Mouse (Mus musculus): ENCODE results near the gene Wasf3. TPM values are rescaled to one million over a fixed set of nuclear protein-coding genes. Genes with fewer than 3 reads are reported as not detected.
"Not testable (repeated sequence)": the region's sequence is repeated elsewhere in the genome, so short reads cannot be mapped to it uniquely, and the experiment has no call there.

Gene Wasf3
- total RNA-seq, 4 experiments from 2014 or later = 92.2 to 101 (median 96.8) TPM

DNA sequence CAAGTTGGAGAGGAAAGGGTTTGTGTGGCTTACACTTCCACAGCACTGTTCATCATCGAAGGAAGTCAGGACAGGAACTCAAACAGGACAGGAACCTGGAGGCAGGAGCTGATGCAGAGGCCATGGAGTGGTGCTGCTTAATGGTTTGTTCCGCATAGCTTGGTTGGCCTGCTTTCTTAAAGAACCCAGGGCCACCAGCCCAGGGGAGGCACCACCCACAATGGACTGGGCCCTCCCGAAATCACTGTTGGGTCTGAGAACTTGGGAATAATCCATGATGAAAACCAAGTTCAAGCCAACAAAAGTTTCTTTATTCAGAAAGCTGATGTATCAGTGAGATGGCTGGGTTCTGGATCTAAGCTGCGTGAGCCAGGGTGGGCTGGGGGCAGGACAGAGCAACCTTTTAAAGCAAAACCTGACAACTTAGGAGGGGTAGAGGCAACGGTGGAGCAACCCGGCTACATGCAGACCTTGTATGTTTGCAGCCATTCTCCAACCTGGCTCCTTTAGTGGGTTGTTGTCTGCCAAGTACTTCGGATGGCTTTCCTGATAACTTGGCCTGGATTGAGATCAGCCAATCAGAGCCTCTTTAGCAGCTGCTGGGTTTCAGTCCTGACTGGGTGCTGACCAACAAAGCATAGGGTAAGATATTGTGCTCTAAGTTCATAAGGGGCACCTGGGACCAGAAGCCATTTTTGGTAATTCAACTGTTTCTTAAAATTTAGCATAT lies 13.8 kb downstream of the Wasf3 start:
- DNase-seq (ENCODE audit: low spot score in 2 of 2) = no peak

DNA sequence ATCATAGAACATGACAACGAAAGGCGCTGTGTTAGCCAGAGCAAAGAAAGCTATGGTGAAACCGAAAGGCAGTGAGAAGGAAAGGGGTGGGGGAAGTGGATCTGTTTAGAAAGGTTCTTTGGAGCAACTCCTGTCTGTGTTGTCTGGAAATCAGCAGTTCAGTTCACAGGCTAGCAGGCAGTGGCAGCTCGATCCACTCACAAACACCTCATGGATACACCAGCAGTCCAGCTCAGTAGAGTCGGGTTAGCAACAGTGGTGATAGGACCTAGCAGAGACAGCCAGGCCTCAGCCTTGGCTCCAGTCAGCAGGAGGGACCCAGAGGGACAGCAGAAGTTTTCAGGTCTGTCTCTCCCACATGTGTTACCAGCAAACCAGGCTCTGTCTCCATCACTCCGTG lies 16.2 kb downstream of the Wasf3 start:
- DNase-seq (ENCODE audit: low spot score in 2 of 2) = not testable (repeated sequence)

DNA sequence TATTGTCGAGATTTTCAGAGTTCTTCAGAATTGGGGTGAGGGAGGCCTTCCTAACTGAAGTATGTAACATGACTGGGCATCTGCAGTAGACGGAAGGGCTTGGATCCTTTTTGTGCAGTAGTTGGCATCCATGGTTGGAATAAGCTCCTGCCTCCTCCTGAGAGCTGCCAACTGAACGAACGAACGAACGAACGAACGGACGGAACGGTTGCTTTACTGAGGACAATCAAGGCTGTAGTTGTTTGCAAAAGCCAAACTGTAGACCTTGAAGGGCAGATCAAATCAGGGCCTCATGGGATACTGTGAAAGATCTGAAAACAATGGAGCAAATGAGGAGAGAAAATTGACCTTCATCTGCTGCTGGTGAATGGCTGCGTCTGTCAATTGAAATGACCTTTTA lies 17.5 kb downstream of the Wasf3 start:
- no peak for DNase-seq (ENCODE audit: low spot score in 2 of 2)

DNA sequence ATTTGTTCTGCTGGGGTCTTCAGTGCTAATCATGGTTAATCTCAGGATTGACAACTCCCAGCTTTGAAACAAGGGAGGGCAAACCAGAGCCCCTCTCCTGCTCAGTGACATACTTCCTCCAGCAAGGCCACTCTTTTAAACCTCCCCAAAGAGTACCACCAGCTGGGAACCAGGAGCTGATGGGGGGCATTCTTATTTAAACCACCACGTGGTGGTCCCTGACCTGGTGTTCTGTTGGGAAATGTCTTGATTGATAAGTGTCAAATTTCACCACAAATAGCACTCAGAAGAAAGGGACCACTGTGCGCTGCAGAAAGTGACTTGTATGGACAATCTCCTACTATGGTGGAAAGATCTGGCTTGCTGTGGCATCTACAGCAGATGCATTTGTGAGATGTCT lies 19.1 kb downstream of the Wasf3 start:
- DNase-seq (ENCODE audit: low spot score in 2 of 2) = no peak

DNA sequence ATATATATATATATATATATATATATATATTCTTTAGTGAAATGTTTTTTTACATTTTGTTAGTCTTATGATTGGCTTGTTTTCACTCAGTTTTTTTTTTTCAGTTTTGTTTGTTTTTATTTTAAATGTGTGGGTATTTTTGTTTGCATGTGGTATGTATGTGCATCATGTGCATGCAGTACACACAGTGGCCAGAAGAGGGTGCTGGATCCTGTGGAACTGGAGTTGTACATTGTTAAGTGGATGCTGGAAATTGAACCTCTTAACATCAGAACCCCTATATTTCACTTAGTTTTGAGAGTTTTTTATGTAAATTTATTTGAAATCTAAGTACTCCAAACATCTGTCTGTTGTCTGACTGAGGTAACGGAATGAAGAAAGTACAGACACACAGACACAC lies 21.3 kb downstream of the Wasf3 start:
- no peak for DNase-seq (ENCODE audit: low spot score in 2 of 2)

DNA sequence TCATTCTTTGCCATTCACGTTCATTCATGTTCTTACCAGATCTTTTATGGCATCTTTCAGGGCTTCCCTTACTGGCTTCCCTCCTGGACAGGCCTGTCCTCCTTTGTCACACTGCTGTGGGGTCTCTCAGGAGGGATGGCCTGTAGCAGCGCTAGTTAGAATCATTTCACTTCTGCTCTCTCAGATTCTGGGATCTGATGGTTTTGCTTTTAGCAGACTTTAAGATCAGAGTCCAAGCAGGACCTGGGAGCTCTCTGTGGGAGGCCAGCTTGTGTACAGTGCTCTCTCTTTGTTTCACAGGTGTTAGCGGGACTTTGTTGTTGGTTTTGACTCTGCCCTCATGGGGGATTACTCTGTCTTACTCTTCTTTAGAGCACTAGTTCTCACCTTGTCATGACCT lies 23.0 kb downstream of the Wasf3 start:
- DNase-seq (ENCODE audit: low spot score in 2 of 2) = no peak

DNA sequence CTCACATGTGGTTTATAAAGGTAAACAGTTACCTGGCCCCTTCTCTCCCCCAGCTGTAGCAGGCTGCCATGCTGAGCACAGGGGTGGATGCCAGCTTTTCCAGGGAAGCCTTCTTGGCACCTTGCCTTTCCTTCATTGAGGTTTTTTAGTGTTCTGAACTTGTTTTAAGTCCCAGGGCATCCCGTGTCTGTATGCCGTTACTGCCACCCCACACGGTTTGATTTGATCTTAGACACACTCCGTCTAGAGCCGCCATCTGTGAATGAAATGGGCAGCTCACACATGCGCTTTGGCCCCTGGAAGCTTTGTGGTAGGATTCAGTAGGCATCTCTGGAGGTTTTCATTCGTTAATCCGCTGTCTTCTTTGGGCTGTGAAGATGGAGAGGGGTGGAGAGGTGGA lies 23.8 kb downstream of the Wasf3 start:
- DNase-seq (ENCODE audit: low spot score in 2 of 2) = no peak

DNA sequence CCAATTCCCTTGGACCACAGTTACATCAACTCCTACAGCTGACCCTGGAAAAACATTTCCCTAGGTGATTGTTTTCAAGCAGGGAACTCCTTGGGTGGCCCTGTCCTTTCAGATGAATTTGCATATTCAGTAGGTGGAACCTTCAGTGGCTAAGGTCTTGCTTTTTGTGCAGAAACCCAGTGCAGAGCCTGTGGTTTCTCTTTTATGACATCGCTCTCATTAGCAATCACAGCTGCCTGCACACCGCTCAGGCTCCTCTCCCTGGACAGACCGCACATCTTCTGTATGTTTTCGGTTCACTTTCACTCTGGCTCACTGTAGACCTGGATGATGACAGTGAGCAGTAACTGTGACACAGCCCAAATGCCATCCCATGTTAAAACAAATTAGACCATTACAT lies 26.0 kb downstream of the Wasf3 start:
- no peak for DNase-seq (ENCODE audit: low spot score in 2 of 2)

DNA sequence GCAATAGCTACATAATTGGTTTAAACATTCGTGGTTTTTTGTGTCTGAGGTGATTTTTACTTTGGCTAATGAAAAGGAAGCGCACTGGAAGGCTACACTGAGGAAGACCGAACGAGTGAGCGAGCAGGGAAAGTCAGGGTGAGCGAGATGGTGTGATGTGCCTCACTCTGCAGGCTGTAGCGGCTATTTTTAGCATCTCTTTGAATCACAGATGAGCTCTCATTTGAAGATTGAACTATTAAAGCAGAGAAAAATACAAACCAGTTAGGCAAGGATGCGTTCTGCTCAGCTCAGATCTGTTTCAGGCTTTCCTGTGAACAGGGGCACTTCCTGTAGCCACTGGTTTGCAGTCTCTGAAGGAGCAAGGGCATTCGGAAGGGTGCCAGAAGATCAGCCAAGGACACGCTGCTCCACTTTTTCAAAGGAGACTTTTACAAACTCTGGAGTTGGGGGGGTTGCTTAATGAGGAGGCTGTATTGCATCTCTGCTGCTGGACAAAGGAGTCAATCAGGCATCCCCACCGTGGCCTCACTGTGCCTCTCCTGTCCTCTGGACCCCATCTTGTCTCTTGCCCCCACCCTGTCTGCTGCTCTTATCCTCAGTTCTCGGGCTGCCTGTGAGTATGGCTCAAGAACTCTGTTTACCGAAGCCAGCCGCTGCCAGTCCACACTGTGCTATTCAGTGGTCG lies 28.1 kb downstream of the Wasf3 start:
- DNase-seq (ENCODE audit: low spot score in 2 of 2) = peak; percentile 70 to 79

DNA sequence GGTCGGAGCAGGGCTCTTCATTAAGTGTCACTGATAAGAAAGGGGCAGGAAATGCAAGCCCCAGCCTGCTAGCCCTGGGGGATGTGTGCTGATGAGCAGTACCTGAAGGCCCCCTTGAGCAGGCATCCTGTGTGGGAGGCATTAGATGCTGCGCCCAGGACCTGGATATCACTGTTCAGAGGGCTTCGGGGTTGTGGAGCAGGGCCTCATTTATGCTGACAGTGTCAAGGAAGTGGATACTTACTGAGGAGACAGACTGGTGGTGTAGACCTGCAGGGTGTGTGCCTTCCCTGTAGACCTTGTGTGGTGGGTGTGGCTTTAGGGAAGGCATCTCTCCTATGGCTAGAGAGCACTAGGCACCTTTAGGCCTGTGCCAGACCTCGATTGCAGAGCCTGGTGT lies 29.8 kb downstream of the Wasf3 start:
- no peak for DNase-seq (ENCODE audit: low spot score in 2 of 2)

DNA sequence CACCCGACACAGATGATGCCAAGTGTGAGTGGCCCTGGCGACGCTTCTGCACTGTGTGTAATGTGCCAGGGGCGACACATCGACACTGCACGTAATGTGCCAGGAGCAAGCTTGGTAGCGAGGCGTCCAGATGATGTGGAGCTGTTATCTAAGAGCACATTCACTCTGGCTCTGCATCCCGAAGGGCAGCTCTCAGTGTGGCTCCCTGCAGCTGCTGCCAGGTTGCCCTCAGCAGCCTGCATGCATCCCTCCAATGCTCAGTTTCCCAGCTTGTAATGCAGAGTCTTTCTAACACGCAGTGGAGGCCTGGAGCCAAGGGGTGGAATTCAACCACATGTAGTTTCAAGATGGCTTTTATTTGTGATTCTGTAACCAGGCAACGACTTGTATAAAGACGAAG lies 30.4 kb downstream of the Wasf3 start:
- peak; percentile 58 to 66 for DNase-seq (ENCODE audit: low spot score in 2 of 2)

DNA sequence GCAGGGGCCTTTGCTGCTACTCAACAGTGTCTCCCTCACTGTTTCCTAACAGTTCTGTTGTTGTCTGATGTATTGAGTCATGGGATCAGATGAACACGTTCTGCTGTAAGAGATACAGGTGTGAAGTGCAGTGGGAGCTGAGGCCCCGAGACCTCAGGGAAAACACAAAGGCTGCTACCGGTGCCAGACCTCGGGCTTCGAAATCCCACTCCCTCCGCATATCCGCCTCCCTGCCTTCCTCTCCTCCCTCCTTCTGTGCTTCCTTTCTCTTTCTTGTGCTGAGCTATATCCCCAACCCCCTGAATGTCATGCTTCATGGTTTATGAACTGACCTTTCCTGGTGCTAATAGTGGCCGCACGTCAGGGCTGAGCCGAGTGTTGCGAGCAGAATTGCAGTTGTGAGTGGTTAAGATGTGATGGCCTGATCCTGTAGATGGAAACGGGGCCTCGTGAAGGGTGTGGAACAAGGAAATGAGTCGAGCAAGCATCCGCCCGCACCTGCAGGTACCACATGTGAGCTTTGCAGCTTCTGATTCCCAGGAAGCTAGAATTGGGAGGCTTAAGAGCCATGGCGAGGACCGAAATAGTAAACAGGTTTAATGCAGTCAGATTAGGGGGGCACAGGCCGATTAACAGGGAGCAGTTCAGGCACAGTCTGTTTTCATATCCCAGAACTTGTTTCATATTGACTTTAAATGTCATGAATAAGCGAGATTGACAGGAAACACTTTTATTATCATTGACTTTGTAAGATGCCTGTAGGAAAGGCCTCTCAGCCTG lies 31.7 kb downstream of the Wasf3 start:
- DNase-seq (ENCODE audit: low spot score in 2 of 2) = no peak

DNA sequence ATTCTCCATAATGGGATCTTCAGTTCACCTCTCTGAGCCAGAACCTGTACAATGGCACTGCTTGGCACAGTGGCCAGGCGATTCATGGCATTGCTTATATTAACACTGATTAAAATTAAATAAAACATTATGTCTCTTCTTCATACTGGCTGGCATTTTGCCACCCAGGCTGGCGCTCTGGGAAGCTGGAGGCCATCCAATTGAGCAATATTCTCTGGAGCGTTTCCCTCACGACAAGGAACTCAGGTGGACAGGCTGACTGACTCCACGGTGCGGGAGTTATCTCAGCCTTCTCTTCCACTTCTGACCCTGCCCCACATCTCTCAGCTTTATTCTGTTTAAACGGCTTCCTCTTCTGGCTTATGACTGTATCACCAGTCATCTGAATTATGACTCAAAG lies 33.3 kb downstream of the Wasf3 start:
- DNase-seq (ENCODE audit: low spot score in 2 of 2) = no peak

DNA sequence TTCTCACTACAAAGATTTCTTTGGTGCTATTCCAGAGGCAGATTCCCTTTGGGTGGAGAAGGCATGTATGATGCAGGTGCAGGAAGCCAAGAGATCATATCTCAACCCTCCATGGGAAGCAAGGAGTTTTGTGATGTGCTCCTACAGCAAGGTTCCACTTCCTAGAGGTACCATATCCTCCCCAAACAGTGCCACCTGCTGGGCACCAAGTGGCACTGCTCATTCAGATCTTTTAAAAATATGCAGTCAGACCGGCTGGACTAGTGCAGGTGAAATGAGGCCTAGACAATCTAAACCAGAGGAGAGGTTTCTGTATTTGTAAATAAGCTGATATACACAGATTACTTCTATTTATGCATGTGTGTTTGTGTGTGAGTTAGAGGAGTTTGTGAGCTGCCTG lies 35.3 kb downstream of the Wasf3 start:
- no peak for DNase-seq (ENCODE audit: low spot score in 2 of 2)

DNA sequence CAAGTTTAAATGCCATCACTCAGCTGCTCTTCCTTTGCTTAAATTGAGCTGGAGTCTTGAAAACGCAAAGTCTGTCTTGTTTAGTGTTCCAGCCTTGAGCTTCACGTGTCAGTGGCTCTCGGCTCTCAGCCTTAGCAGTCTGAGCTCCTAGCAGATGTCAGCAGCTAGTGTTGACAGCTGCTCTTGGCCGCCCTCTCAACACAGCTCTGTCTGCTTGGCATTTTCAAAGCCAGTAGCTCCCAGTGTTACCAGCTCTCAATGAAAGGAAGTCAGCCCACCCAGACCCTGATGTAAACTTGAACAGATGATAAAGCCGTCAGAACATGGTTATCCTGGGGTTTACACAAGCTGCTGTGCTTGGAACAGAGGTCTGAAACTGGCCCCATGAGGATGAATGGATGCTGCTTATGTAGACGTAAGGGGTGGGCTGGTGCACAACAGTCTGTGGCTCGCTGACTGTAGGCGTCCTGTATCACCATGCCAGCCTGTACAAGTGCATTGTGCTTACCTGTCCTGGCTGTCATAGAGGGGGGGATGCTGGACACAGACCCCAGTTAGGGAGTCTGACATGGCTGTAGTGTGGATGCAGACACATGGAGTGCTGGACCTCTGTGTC lies 40.0 kb downstream of the Wasf3 start:
- peak; percentile 77 to 79 for DNase-seq (ENCODE audit: low spot score in 2 of 2)

DNA sequence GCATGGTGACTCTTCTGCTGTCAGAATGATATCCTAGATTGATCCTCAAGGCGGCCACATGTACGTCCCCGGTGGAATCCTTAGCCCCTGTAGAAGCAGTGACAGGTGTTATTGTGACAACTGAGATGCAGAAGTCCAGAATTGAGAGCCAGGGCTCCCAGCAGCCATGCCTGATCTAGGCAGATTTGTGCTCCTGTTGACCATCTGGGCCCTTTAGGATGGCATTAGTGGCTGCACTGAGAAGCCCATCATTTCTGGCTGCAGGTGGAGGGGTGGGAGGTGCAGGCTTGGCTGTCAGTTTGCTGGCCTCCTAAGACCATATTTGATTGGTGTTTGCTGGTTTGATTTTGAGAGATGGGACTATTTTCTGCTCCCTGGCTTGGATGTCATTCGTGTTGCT lies 40.9 kb downstream of the Wasf3 start:
- no peak for DNase-seq (ENCODE audit: low spot score in 2 of 2)

DNA sequence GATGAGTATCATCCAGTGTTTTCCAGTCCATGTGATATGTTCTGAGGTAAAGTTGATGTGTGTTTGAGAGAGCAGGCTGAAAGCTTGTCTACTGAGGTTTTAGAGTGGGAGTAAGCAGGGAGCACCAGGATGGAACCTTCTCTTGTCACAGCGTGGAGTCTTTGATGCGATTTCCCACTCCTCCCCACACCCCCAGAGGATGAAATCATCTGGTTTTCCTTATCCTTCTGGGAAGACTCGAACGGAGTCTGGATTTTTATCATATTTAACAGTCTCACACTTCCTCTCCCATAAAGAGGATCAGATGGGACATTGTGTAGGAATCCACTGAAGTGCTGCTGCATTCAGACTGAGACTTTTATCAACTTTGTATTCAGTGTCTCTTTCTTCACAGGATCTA lies 43.3 kb downstream of the Wasf3 start:
- no peak for DNase-seq (ENCODE audit: low spot score in 2 of 2)

DNA sequence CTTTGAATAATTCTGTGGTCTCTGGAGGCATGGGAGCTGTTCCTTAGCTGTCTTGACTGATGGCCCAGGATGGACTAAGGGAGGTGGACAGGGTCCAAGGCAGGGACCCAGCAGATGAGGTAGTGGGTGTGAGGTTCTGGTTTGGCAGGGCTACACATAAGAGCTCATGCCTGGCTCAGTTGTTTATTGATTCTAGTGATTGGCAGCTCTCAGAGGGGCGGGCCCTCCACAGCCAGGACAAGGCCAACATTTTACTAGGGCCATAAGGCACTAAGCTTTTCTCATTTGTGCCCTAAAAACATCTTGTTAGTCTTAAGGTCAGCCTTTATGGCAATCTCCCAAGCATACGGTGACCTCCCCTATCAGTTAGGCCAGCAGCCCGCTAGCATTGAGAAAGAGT lies 47.0 kb downstream of the Wasf3 start:
- no peak for DNase-seq (ENCODE audit: low spot score in 2 of 2)

DNA sequence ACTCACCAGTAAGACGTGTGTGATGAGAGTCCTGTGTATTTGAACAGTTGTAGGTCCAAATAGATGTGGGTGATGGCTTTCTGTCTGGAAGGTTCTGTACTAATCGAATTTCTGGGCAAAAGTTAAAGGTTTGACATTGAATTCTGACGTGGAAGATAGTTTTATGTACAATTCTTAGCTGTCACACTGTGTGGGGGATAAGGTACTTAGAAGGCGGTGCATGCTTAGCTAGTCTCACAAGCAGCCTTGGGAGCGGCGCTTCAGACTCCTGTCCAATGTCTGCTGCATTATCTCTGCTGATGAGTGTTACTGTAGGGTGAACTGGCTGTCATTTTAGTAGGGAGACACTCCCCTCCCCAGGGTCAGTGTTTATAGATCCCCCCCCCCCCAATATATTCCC lies 47.7 kb downstream of the Wasf3 start:
- no peak for DNase-seq (ENCODE audit: low spot score in 2 of 2)

DNA sequence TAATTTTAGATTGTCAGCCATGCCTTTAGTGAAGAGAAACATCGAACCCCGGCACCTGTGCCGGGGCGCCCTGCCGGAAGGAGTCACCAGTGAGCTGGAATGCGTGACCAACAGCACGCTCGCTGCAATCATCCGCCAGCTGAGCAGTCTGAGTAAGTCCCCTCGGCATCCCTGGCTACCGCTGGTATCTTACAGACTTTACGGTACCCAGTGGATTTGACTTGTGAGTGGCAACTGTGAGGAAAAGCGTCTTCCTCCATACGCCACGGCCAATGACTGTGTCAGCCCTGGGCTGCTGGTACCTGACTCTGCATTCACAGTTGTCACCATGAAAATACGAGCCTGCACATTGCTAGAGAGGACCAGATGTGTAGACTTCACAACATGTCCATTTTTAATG lies 50.5 kb downstream of the Wasf3 start:
- no peak for DNase-seq (ENCODE audit: low spot score in 2 of 2)

DNA sequence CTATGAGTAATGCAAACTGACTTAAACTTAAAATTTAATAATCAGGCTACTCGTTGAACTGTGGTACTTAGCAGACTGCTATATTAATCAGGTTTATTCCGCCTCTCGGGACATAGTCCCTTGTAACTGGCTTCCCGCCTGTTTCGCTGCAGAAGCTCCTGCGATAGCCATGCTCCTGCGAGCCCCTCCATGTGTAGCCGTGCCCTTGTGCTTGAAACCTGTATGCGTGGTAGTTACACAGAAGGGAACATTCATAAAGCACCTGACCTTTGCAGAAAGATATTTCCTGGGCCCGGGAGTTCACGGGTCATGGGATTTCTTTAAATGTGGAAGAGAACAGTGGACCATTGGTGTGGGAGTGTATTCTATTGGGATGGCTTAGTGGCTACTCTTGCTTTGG lies 52.0 kb downstream of the Wasf3 start:
- no peak for DNase-seq (ENCODE audit: low spot score in 2 of 2)

DNA sequence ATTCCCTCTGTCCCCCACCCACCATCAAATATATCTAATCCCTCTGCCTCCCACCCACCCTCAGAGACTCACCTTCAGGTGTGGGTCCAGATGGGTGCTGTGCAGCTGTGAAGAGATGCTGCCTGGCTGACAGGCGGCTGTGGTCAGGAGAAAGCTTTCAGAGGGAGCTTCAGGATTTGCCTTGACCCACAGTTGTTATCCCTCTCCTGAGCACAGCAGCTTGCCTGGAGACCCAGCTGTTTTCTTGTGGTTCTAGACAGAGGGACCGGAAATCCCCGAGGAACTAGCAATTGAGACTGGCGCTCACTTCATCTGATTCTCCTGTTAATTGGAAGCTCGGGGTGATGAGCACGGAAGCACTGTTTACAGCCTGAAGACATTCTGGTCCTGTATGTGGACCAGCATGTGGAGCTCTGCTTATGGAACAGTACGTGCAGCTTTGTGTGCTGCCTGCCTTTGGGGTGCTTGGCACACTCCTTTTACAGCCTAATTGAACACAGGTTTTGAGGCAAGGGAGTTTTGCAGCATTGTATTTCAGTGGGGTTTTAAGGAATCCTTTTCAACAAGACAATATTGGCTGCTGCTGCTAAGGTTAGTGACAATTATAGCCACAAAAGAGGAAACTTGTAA lies 54.5 kb downstream of the Wasf3 start:
- no peak for DNase-seq (ENCODE audit: low spot score in 2 of 2)

Data from layer of hippocampus, adult 8-10 months (tissue).